Mouse (Mus musculus) c-Kit-positive CD71-positive TER-119-positive erythroid progenitor cells, embryonic 14.5 days (primary cell): ENCODE measurements around the gene Htra1.

Experiments
- DNase-seq: peaks from one replicate; pipeline ENCODE4 v3.0.0-alpha.2; 2013; ENCODE audit warnings: low spot score

Htra1 gene

GRCm38 (mm10) chr7:130935793-130936471, at the start of gene Htra1:
Htra1 (plus strand) TSS chr7:130936111.
- DNase-seq: no peak

GRCm38 (mm10) chr7:130886246-130886645, 49.7 kb upstream of the Htra1 start:
- no peak for DNase-seq

- DNase-seq: no peak
Observed at GRCm38 (mm10) chr7:130887946-130888345, 48.0 kb upstream of the Htra1 start.

- DNase-seq: no peak
Observed at GRCm38 (mm10) chr7:130890871-130891270, 45.0 kb upstream of the Htra1 start.

GRCm38 (mm10) chr7:130892973-130893372, 42.9 kb upstream of the Htra1 start:
- DNase-seq: no peak

GRCm38 (mm10) chr7:130894931-130895617, 40.8 kb upstream of the Htra1 start:
- no peak for DNase-seq

- no peak for DNase-seq
Observed at GRCm38 (mm10) chr7:130895618-130895945, 40.3 kb upstream of the Htra1 start.

GRCm38 (mm10) chr7:130896064-130896463, 39.8 kb upstream of the Htra1 start:
- no peak for DNase-seq

GRCm38 (mm10) chr7:130897201-130897600, 38.7 kb upstream of the Htra1 start:
- no peak for DNase-seq

GRCm38 (mm10) chr7:130898373-130898772, 37.5 kb upstream of the Htra1 start:
- DNase-seq: no peak

GRCm38 (mm10) chr7:130900233-130900848, 35.6 kb upstream of the Htra1 start:
- no peak for DNase-seq

GRCm38 (mm10) chr7:130902929-130903328, 33.0 kb upstream of the Htra1 start:
- no peak for DNase-seq

- DNase-seq: no peak
Observed at GRCm38 (mm10) chr7:130903505-130904074, 32.3 kb upstream of the Htra1 start.

GRCm38 (mm10) chr7:130904571-130905365, 31.1 kb upstream of the Htra1 start:
- no peak for DNase-seq

- no peak for DNase-seq
Observed at GRCm38 (mm10) chr7:130910841-130911240, 25.1 kb upstream of the Htra1 start.

- no peak for DNase-seq
Observed at GRCm38 (mm10) chr7:130914693-130915363, 21.1 kb upstream of the Htra1 start.

GRCm38 (mm10) chr7:130918260-130918659, 17.7 kb upstream of the Htra1 start:
- no peak for DNase-seq

- DNase-seq: no peak
Observed at GRCm38 (mm10) chr7:130922981-130923731, 12.8 kb upstream of the Htra1 start.

- no peak for DNase-seq
Observed at GRCm38 (mm10) chr7:130930401-130930800, 5.5 kb upstream of the Htra1 start.

- DNase-seq: no peak
Observed at GRCm38 (mm10) chr7:130932921-130933320, 3.0 kb upstream of the Htra1 start.

GRCm38 (mm10) chr7:130934654-130935053, 1.3 kb upstream of the Htra1 start:
- no peak for DNase-seq
